Mouse (Mus musculus) right cerebral cortex, adult 18-20 months (tissue): ENCODE measurements around the gene Tmem74b.

ENCODE experiments used
- DNase-seq: peaks from one replicate; pipeline ENCODE4 v3.0.0; 2022; ENCODE audit warnings: mixed read lengths

Tmem74b gene

GRCm38 (mm10) chr2:151742850-151743679, 41.3 kb downstream of the Tmem74b start:
- DNase-seq: no peak

- no peak for DNase-seq
Measured at GRCm38 (mm10) chr2:151743845-151744244, 42.0 kb downstream of the Tmem74b start, which contains the start of gene Psmf1. Gene Psmf1, minus strand, starts transcription at chr2:151744186.

GRCm38 (mm10) chr2:151747847-151748705, 46.3 kb downstream of the Tmem74b start:
- peak; percentile 74 for DNase-seq

- no peak for DNase-seq
Measured at GRCm38 (mm10) chr2:151751330-151751729, 49.5 kb downstream of the Tmem74b start.

- no peak for DNase-seq
Measured at GRCm38 (mm10) chr2:151756277-151757061, 54.7 kb downstream of the Tmem74b start.

- no peak for DNase-seq
Measured at GRCm38 (mm10) chr2:151757451-151757850, 55.6 kb downstream of the Tmem74b start.

GRCm38 (mm10) chr2:151758806-151759353, 57.1 kb downstream of the Tmem74b start:
- DNase-seq: no peak
